8 mouse cellular contexts compared by ENCODE assay signal in the genomic region with DNA sequence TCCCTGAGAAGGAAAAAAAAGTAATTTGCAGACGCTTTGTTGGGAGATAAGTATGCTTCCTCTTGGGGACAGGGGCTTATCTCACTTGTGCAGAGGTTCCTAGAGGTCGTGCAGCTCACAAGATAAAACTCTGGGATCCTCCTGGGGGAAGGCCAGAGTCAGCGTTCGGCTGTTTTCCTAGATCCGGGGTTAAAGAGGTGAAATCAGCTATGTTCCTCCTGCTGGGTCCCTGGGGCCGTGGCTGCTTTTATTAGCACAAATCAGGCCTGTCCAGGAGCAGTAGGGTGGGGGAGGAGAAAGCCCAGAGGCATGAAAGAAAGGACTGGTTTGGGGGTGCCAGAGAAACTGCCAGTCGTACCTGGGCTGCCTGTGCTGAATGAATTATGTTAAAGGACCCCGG.
A peak's percentile ranks its signal among the peaks of the same experiment; 100 is the strongest.
DNase-seq lines count a peak whose midpoint lies in the region; ATAC-seq lines count a peak whose summit lies in the region.
"Had no signal": no experiment of that assay in that cellular context is flagged by ENCODE, and none has a peak within 500 bp of the region (broad histone marks: within the 10 kb centered on the region; RNA-seq: fewer than 3 reads in every experiment).

No protein-coding gene starts in this region.

- H3K4me3 ChIP-seq in intestine, embryonic 16.5 days (ENCODE audit: low read length): no peak overlapping the region
- no peak overlapping the region for H3K4me3 ChIP-seq in midbrain, embryonic 10.5 days
- H3K4me3 ChIP-seq: megakaryocyte, embryonic 14.5 days had no signal

- H3K27me3 ChIP-seq in intestine, embryonic 16.5 days (replicated peaks; ENCODE audit: control insufficient read depth, insufficient read depth, low read length): no peaks in the 10 kb centered on the region
- no peaks in the 10 kb centered on the region; the same call in 1 of the 2 replicates for H3K27me3 ChIP-seq in midbrain, embryonic 10.5 days (ENCODE audit: low read depth, poor library complexity, severe bottlenecking)
- H3K27me3 ChIP-seq: megakaryocyte, embryonic 14.5 days had no signal

- no peak overlapping the region for H3K4me2 ChIP-seq in intestine, embryonic 16.5 days (ENCODE audit: low read depth, low read length)

- peak; percentile 35 for DNase-seq in midbrain, embryonic 10.5 days (ENCODE audit: low spot score)
- DNase-seq in thymus, postnatal 36 days: no peak
- no peak for DNase-seq in right cerebral cortex, adult 2 months (ENCODE audit: low spot score in 2 of 2)
- no peak for DNase-seq in lung, postnatal 10 days

- WGBS in intestine, embryonic 16.5 days: 9% methylated on average over 8 of the region's 8 CpGs
- 11% methylated on average over 8 of the region's 8 CpGs for WGBS in midbrain, embryonic 10.5 days

- H3K9ac ChIP-seq in intestine, embryonic 16.5 days (ENCODE audit: low read depth, low read length): no peak overlapping the region

- H3K36me3 ChIP-seq in intestine, embryonic 16.5 days (ENCODE audit: control insufficient read depth, insufficient read depth, low read length): no peaks in the 10 kb centered on the region
- no peaks in the 10 kb centered on the region for H3K36me3 ChIP-seq in midbrain, embryonic 10.5 days

- no peak overlapping the region for H3K27ac ChIP-seq in intestine, embryonic 16.5 days (ENCODE audit: low read length)
- H3K27ac ChIP-seq in midbrain, embryonic 10.5 days (replicated peaks): peak overlapping the region; percentile 68

- H3K9me3 ChIP-seq in intestine, embryonic 16.5 days (ENCODE audit: control insufficient read depth, low read length): no peaks in the 10 kb centered on the region
- H3K9me3 ChIP-seq in midbrain, embryonic 10.5 days (replicated peaks): no peaks in the 10 kb centered on the region
- H3K9me3 ChIP-seq: megakaryocyte, embryonic 14.5 days had no signal

- peak; percentile 60; the same call in 1 of the 2 replicates for ATAC-seq in common myeloid progenitor, adult 5-6 weeks (replicated peaks; ENCODE audit: low read depth, poor library complexity, severe bottlenecking)
- peak; percentile 68 for ATAC-seq in erythroid progenitor cell, adult 5-6 weeks (replicated peaks; ENCODE audit: low FRiP score, poor library complexity, severe bottlenecking)
- peak; percentile 94 for ATAC-seq in intestine, embryonic 16.5 days

- H3K4me1 ChIP-seq in intestine, embryonic 16.5 days (ENCODE audit: control insufficient read depth, insufficient read depth, low read length): peaks cover 10% of the 10 kb centered on the region; the same call in 1 of the 2 replicates
- peaks cover 31% of the 10 kb centered on the region for H3K4me1 ChIP-seq in midbrain, embryonic 10.5 days
